Mouse (Mus musculus) brown adipose tissue, adult 24 weeks (tissue): Measurements from ENCODE around the gene Caskin2. TPM values are rescaled to one million over a fixed set of nuclear protein-coding genes. Genes with fewer than 3 reads are reported as not detected.
"Not testable (repeated sequence)": the region's sequence is repeated elsewhere in the genome, so short reads cannot be mapped to it uniquely, and the experiment has no call there.

ENCODE experiments used
- H3K27ac ChIP-seq: fragments of 200-500 bp; replicated peaks from 2 replicates; pipeline ENCODE4 v1.5.1; 2012; ENCODE audit warnings: low read depth, mild to moderate bottlenecking, low read length
- H3K4me1 ChIP-seq: fragments of 200-500 bp; 2 replicates; pipeline ENCODE4 v1.6.1; 2012; ENCODE audit warnings: low read length, mixed read lengths; ENCODE audit not compliant: control insufficient read depth, insufficient read depth, insufficient read length
- H3K4me3 ChIP-seq: fragments of 200-500 bp; 2 replicates; pipeline ENCODE4 v1.5.1; 2012; ENCODE audit warnings: low read depth, mild to moderate bottlenecking, low read length, moderate library complexity; ENCODE audit not compliant: insufficient read depth
- polyA plus RNA-seq: library from polyadenylated mRNA; stranded (reverse); fragments of >200 nt; gene quantifications from 2 replicates; pipeline ENCODE4 v1.2.4, GENCODE M21; 2012; ENCODE audit not compliant: missing spikeins, insufficient read depth, insufficient read length

Caskin2 gene
- polyA plus RNA-seq, result 8.8 and 10.4 TPM in 2 replicates

DNA sequence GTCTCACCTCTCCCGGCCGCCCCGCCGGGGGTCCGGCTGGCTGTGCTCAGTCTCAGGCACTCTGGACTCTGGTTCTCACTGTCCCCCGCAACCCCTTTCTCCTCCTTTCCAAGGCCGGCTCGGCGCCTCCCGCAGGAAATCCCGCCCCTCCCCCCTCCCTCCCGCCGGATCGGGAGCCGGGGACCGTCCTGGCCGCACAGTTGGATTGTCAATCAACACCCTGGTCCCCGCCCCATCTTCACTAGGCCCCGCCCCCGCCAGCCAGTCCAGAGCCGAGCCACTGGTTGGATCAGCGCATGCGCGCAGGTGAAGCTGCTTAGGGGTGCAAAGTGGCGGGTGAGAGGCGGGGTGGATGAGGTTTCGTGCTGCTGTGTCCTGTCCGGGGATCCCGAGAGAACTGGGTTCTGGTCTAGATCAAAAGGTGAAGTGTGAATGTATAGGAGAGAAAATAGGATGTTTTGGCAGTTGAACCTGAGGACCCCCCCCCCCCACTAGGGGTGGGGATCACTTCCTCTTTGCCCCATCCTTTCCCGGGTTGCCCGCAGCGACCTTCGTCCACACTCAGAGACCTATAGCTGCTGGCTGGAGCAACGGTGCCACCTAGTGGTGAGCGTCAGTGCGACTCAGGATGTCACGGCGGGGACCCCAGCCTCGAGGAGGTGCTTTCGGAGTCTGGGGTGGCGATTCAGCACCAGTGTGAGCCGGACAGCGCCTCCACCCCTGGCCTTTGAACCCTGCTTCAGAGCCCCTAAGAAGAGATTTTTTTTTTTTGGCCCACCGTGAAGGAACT is at the start of gene Caskin2:
TSS of gene Caskin2 (minus strand) at position 133 of the 790 bp plus-strand sequence.
- H3K4me3 ChIP-seq, result peak within 1 kb of the TSS; percentile 97
- peak within 1 kb of the TSS; percentile 84 for H3K27ac ChIP-seq
- peaks cover under 1% of the 10 kb centered on the region for H3K4me1 ChIP-seq

DNA sequence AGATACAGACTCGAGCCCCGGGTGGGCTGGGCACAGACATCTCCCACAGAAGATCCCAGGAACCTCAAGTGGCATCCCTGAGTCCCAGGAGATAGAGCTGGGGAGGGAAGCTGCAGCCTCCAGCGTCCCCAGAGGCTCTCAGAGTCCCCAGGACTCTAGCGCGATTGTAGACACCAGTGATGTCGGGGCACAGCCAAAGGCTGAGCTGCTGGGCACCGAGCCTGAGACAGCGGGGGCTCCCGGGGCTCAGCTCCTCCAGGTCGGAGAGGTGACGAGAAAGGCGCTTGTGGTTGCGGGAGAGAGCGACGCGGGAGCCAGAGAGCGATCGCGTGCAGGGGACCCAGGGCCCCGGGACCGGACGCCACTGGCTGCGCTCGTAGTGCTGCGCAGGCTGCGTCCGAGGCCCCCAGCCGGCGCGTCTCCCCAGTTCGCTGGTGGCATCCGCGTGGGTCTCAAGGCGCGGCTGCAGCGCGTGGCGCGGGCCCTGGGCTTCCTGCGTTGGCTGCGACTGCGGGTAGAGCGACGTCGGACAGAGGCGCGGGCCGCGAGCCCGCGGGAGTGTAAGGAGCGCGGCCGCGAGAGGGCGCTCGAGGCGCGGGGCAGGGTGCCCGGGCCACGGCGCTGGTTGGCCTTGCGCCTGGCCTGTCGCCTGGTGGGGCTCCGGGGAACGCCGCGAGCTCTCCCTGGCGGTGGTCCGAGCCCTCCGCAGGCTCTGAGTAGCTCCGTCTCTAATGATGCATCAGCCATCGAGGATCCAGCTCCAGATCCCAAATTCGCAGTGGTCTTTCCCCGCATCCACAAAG is 45.9 kb upstream of the Caskin2 start:
- peak overlapping the region; percentile 48 for H3K4me3 ChIP-seq
- H3K4me1 ChIP-seq, result peaks cover 3% of the 10 kb centered on the region; the same call in 1 of the 2 replicates
- no peak overlapping the region for H3K27ac ChIP-seq

DNA sequence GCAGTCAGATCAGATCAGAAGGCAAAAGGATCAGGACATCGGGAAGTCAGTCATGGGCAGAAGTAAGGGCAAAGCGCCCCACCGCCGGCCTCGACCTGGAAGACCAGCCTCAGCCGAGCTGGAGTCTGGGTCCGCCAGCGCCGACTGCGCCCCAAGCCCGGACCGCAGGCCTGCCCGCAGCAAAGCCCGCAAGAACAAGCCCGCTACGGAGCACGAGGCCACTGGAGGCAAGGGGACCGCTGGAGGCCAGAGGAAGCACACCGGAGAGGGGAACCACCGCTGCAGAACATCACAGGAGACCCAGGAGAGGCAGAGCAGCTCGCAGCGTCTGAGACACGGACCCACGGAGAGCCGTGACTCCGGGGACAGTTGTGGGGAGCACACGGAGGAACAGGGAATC is 44.9 kb upstream of the Caskin2 start, which contains the start of gene Myo15b:
TSS of gene Myo15b (plus strand) at position 53 of the 400 bp plus-strand sequence.
- Histone ChIP-seq H3K4me1 (peaks cover 3% of the 10 kb centered on the region; the same call in 1 of the 2 replicates), H3K27ac (no peak within 1 kb of the TSS), H3K4me3 (peak within 1 kb of the TSS; percentile 48)

DNA sequence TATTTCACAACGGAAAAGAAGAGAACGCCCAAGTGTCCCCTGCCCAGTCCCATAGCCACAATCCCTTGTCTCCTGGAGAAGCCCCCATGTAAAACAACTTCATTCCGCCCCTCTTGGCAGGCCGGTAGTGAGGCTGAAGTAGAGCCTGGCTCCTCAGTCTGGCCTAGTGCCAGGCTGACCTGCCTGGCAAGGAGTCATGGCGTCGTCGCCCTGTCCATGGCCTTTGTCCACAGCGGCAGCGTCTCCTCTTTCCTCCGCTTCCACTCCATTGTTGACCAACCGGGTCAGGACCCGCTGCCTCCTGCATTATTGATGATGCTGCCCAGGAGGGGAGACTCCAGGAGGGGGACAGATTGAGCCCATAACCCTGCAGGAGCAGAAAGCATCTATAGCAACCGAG is 44.5 kb upstream of the Caskin2 start:
- H3K27ac ChIP-seq, result no peak overlapping the region
- no peak overlapping the region for H3K4me3 ChIP-seq
- peaks cover 3% of the 10 kb centered on the region; the same call in 1 of the 2 replicates for H3K4me1 ChIP-seq

DNA sequence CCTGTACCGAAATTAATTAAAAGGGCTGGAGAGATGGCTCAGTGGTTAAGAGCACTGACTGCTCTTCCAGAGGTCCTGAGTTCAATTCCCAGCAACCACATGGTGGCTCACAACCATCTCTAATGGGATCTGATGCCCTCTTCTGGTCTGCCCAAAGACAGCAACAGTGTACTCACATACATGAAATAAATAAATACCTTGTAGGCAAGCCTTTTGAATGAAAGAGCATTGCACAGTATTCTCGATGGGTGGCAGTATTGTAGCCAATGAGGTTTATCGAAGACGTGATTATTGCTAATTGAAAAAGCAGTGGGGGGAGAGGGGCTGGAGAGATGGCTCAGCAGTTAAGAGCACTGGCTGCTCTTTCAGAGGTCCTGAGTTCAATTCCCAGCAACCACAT is 43.7 kb upstream of the Caskin2 start:
- H3K27ac ChIP-seq, H3K4me1 ChIP-seq, H3K4me3 ChIP-seq: not testable (repeated sequence)

DNA sequence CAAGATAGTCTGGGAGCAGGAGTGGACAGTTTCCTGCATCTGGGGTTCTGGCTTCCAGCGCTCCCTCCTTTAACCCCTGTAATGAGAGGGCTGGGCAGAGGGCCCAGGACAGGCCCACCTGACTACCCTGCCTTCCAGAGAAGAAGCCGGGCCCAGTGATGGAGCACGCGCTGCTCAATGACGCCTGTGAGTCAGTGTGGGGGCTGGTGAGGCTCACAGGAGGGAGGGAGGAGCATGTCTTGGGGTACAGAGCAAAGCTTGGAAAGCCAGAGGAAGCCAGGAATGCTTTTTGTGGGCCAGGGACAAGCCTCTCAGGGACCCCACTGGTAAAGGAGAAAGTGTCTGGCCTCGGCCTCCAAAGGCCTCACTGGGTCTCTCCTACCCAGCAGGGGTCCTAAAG is 41.2 kb upstream of the Caskin2 start:
- H3K4me1 ChIP-seq, result peaks cover 3% of the 10 kb centered on the region; the same call in 1 of the 2 replicates
- no peak overlapping the region for H3K4me3 ChIP-seq
- no peak overlapping the region for H3K27ac ChIP-seq

DNA sequence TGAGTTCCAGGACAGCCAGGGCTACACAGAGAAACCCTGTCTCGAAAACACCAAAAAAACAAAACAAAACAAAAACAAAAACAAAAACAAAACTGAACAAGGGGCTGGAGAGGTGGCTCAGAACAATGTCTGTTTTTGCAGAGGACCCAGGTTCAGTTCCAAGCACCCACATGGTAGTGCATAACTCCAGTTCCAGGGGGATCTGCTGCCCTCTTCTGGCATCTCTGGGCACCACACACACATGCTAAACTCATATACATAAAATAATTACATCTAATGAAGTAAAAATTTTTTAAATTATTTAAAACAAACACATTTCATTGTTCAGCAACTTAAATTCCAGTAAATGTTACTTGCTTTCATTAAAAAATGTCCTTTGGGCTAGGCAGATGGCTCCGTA is 32.4 kb upstream of the Caskin2 start:
- no peak overlapping the region for H3K4me3 ChIP-seq
- H3K27ac ChIP-seq, result no peak overlapping the region
- no peaks in the 10 kb centered on the region for H3K4me1 ChIP-seq

DNA sequence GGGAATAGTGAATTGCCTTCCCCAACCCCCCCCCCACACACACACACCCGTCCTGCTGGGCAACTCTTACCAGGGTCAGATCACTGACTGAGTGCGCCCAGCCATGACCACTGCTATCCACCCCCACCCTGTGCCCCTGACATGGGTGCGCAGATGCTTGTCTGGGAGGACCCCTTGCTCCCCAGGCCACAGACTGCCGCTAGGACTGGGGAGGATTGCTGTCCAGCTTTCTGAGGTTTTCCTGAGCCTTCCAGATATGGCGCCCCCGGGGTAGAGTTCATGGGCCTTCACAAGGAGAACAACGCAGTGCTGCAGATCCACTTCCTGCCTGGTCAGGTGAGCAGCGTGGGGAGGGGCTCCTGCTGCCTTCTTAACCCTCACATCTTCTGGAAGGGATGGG is 30.8 kb upstream of the Caskin2 start:
- Histone ChIP-seq H3K4me1 (no peaks in the 10 kb centered on the region), H3K4me3 (no peak overlapping the region), H3K27ac (no peak overlapping the region)

DNA sequence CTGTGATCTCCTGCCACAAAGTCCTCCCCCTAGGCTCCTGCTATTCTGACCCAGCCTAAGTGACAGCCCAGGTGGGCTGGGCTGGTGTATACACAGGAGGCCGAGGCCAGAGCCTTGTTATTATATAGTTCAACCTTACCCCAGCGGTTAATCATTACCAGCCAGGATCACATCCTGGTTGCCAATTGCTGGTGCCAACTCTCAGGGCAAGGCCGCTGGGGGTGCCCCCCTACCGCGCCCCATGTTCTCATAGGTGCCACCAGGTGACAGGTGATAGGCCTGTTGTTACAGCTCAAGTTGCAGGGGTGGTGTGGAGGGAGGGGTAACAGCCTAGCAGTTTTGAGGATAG is 30.4 kb upstream of the Caskin2 start:
- H3K27ac ChIP-seq, result no peak overlapping the region
- no peak overlapping the region for H3K4me3 ChIP-seq
- no peaks in the 10 kb centered on the region for H3K4me1 ChIP-seq

DNA sequence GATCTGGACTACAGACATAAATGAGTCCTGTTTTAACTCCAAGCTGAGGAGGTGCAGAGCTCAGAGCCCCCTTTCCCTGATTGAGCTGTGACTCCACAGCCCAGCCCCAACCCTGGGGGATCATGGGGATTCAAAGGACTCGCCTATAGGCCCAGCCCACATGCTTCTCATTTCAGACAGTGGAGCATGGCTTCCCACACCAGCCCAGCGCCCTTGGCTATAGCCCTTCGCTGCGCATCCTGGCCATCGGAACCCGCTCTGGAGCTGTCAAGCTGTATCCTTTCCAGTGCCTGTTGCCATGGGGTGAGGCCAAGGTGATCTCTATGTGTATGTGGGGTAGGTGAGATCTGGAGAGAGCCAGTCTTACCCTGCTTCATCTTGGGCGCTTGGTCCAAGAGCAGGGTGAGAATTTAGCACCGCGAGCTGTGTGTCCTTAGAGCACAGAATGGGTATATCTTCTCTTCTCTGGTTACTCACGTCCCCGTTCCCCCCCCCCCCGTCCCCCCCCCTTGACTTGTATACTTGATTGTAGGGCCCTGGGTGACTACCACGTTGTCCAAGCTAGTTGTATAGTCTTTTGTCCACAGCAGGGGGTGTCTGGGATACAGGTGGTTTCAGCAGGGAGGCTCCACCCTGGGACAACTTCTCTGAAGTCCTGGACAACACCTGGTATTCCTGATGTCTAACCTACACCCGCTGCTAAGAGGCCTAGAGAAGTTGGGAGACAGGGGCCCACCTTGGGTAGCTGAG is 29.9 kb upstream of the Caskin2 start:
- Histone ChIP-seq H3K27ac (no peak overlapping the region), H3K4me3 (no peak overlapping the region), H3K4me1 (no peaks in the 10 kb centered on the region)

DNA sequence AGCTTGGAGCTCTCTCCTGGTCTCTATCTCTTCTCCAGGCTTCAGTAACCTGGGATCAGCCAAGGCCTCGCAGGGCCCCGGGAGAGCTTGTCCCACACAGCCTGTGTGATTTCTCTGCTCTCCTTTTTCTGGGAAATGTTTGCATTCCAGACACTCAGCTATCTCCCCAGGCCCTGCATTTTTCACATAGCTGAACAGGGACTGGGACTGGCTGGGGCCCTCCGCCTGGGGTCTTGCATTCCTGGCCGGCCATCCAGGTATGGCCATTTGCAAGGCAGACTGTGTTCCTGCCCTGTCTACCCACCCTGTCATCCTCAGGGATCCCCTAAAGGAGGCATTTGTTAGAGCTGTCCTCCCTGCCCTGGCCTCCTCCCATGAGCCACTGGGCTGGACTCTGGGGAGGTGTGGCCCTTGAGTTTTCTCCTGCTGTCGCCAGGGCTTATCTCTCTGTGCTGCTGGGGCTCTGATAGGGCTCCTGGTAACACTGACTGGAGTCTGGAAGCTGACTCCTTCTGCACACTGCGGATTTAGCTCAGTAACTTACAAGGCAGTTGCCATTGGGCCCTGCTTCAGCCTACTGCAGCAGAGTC is 28.6 kb upstream of the Caskin2 start:
- Histone ChIP-seq H3K4me3 (no peak overlapping the region), H3K4me1 (no peaks in the 10 kb centered on the region), H3K27ac (no peak overlapping the region)

DNA sequence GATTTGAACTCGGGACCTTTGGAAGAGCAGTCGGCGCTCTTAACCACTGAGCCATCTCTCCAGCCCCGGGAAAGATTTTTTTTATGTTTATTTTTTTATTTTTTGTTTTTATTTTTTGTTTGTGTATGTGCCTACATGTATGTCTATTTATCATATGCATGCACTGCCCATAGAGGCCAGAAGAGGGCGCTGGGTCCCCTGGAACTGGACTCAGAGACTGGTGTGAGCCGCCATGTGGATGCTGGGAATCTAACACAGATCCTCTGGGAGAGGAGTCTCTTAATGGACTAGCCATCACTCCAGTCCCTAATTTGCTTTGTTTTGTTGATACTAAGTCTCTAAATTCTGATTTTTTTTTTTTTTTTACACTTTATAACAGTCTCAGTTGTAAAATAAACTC is 27.6 kb upstream of the Caskin2 start:
- no peaks in the 10 kb centered on the region for H3K4me1 ChIP-seq

DNA sequence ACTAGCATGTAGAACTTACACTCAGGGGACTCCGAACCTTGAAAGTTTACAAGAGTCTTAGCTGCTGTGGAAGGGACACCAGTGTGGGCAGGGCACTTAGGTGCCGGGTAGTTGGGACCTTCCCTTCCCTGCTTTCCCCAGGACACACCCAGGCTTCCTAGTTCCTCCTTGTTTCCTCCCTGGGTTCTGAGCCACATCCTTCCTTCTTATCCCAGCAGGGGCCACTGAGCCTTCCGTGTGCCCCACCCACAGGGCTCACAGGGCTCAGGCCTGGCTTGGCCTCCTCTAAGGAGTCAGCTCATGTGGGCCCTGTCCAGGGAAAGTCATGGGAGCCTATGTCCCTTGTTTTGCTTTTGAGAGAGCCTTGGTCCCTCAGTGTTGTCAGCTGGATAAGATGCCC is 26.3 kb upstream of the Caskin2 start:
- Histone ChIP-seq H3K4me3 (no peak overlapping the region), H3K27ac (no peak overlapping the region), H3K4me1 (no peaks in the 10 kb centered on the region)

More for the DNA sequence above, 27.6 kb upstream of the Caskin2 start:
- Histone ChIP-seq H3K4me3 (no peak overlapping the region), H3K27ac (no peak overlapping the region)

DNA sequence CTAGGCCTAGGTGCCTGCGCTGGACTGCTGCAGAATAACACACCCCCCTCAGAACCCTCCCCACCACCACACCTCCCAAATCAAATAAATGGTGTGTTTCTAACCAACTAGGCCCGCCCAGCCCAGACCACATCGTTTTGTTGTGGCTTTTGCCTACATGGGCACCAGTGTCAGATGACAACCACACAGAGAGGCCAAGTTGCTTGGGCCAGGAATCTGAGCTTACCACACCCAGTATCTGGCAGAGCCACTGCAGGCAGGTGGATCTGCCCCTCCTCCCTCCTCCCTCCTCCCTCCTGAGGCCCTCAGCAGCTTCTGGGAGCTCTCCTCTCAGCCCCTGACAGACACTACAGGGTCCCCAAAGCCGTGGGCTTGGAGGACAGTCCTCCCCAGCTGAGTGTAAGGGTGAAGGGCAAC is 25.5 kb upstream of the Caskin2 start:
- Histone ChIP-seq H3K4me1 (no peaks in the 10 kb centered on the region), H3K4me3 (no peak overlapping the region), H3K27ac (no peak overlapping the region)
